Mouse (Mus musculus) liver, embryonic 16.5 days (tissue): ENCODE data around the gene Avil. TPM values are rescaled to one million over a fixed set of nuclear protein-coding genes. Genes with fewer than 3 reads are reported as not detected.

ENCODE experiments used
- ATAC-seq: fragments of 200-750 bp; cut with Nextera tagmentation; 2 replicates; pipeline ENCODE4 v1.8.0; 2017; ENCODE audit warnings: low read depth, mild to moderate bottlenecking, moderate number of reproducible peaks, moderate library complexity
- H3K27ac ChIP-seq: fragments of 300-500 bp; sonication (generic); 2 replicates; pipeline ENCODE4 v1.5.1; 2014; ENCODE audit warnings: mild to moderate bottlenecking, low read length
- H3K27me3 ChIP-seq: fragments of 300-500 bp; sonication (generic); 2 replicates; pipeline ENCODE4 v1.6.1; 2014; ENCODE audit warnings: low read depth, low read length, mixed read lengths; ENCODE audit not compliant: control insufficient read depth, insufficient read depth
- H3K36me3 ChIP-seq: fragments of 300-500 bp; sonication (generic); 2 replicates; pipeline ENCODE4 v1.6.1; 2014; ENCODE audit warnings: mild to moderate bottlenecking; ENCODE audit not compliant: control insufficient read depth, insufficient read depth
- H3K4me1 ChIP-seq: fragments of 300-500 bp; sonication (generic); 2 replicates; pipeline ENCODE4 v1.6.1; 2014; ENCODE audit warnings: low read depth, low read length, mixed read lengths; ENCODE audit not compliant: control insufficient read depth
- H3K4me2 ChIP-seq: fragments of 300-500 bp; sonication (generic); 2 replicates; pipeline ENCODE4 v1.6.1; 2014; ENCODE audit warnings: low read depth, low read length, mixed read lengths
- H3K4me3 ChIP-seq: fragments of 300-500 bp; sonication (generic); 2 replicates; pipeline ENCODE4 v1.5.1; 2014; ENCODE audit warnings: low read depth, mild to moderate bottlenecking, low read length
- H3K9ac ChIP-seq: fragments of 300-500 bp; sonication (generic); 2 replicates; pipeline ENCODE4 v1.6.1; 2014; ENCODE audit warnings: low read depth, low read length
- H3K9me3 ChIP-seq: fragments of 300-500 bp; sonication (generic); replicated peaks from 2 replicates; pipeline ENCODE4 v1.6.1; 2016; ENCODE audit warnings: low read length; ENCODE audit not compliant: control insufficient read depth
- WGBS: fragments of 180-500 bp; shearing (Covaris S2); extraction: QIAGEN DNeasy Blood & Tissue Kit; methylation state at CpG from one replicate; pipeline ENCODE4 v1.1.7; 2014; ENCODE audit not compliant: insufficient replicate concordance; 5-methylcytosine and 5-hydroxymethylcytosine counted together
- polyA plus RNA-seq: library from polyadenylated mRNA; unstranded; fragments of >200 nt; fragmentation: Nextera tagmentation; extraction: Ambion mirVana; gene quantifications from 2 replicates; pipeline ENCODE4 v1.2.1, GENCODE M21; 2015

Avil gene
- polyA plus RNA-seq, 1 experiment from 2014 or later: not detected

- peaks cover 51% of the 10 kb centered on the region for H3K27me3 ChIP-seq
- H3K9ac ChIP-seq: no peak within 1 kb of the TSS
- H3K9me3 ChIP-seq: no peaks in the 10 kb centered on the region
- 29% methylated on average over 5 of the region's 5 CpGs for WGBS
- peak within 1 kb of the TSS; percentile 1; the same call in 1 of the 2 replicates for H3K4me2 ChIP-seq
- H3K36me3 ChIP-seq: no peaks in the 10 kb centered on the region
- no peak for ATAC-seq
- H3K4me1 ChIP-seq: peaks cover under 1% of the 10 kb centered on the region
- H3K27ac ChIP-seq: no peak within 1 kb of the TSS
- no peak within 1 kb of the TSS for H3K4me3 ChIP-seq
Measured at GRCm38 (mm10) chr10:127047954-127048353, 47.4 kb downstream of the Avil start, which contains the start of gene Cyp27b1. Cyp27b1 (plus strand) TSS chr10:127048250.

GRCm38 (mm10) chr10:127048608-127049394 lies 48.3 kb downstream of the Avil start:
- no peaks in the 10 kb centered on the region for H3K9me3 ChIP-seq
- H3K36me3 ChIP-seq: no peaks in the 10 kb centered on the region
- H3K27me3 ChIP-seq: peaks cover 54% of the 10 kb centered on the region
- no peaks in the 10 kb centered on the region for H3K4me1 ChIP-seq
- 5% methylated on average over 35 of the region's 35 CpGs for WGBS
- H3K4me2 ChIP-seq: peak overlapping the region; percentile 1; the same call in 1 of the 2 replicates
- H3K27ac ChIP-seq: no peak overlapping the region
- no peak overlapping the region for H3K4me3 ChIP-seq
- no peak for ATAC-seq
- H3K9ac ChIP-seq: no peak overlapping the region

- Histone ChIP-seq H3K9ac (no peak overlapping the region), H3K9me3 (no peaks in the 10 kb centered on the region), H3K27me3 (peaks cover 55% of the 10 kb centered on the region), H3K27ac (no peak overlapping the region), H3K4me2 (peak overlapping the region; percentile 1; the same call in 1 of the 2 replicates), H3K36me3 (no peaks in the 10 kb centered on the region), H3K4me3 (no peak overlapping the region), H3K4me1 (no peaks in the 10 kb centered on the region)
- WGBS: 2% methylated on average over 29 of the region's 29 CpGs
- ATAC-seq: peak; percentile 37; the same call in 1 of the 2 replicates
Measured at GRCm38 (mm10) chr10:127049395-127050118, 49.0 kb downstream of the Avil start.

GRCm38 (mm10) chr10:127050119-127050474 lies 49.6 kb downstream of the Avil start:
- H3K4me2 ChIP-seq: no peak overlapping the region
- WGBS: 10% methylated on average over 10 of the region's 10 CpGs
- H3K27me3 ChIP-seq: peaks cover 55% of the 10 kb centered on the region
- no peak overlapping the region for H3K4me3 ChIP-seq
- ATAC-seq: 0 out of 2 replicates have a peak, but pooled peaks have one; percentile 3
- no peak overlapping the region for H3K27ac ChIP-seq
- no peaks in the 10 kb centered on the region for H3K9me3 ChIP-seq
- no peaks in the 10 kb centered on the region for H3K36me3 ChIP-seq
- no peak overlapping the region for H3K9ac ChIP-seq
- no peaks in the 10 kb centered on the region for H3K4me1 ChIP-seq

- WGBS: 45% methylated on average over 4 of the region's 4 CpGs
- H3K27me3 ChIP-seq: peaks cover 58% of the 10 kb centered on the region
- no peaks in the 10 kb centered on the region for H3K9me3 ChIP-seq
- no peak overlapping the region for H3K4me3 ChIP-seq
- no peak for ATAC-seq
- H3K27ac ChIP-seq: no peak overlapping the region
- H3K4me2 ChIP-seq: no peak overlapping the region
- no peaks in the 10 kb centered on the region for H3K36me3 ChIP-seq
- H3K4me1 ChIP-seq: peaks cover 5% of the 10 kb centered on the region
- no peak overlapping the region for H3K9ac ChIP-seq
Measured at GRCm38 (mm10) chr10:127054646-127055045, 54.1 kb downstream of the Avil start.

- H3K27me3 ChIP-seq: peaks cover 58% of the 10 kb centered on the region
- 36% methylated on average over 8 of the region's 8 CpGs for WGBS
Measured at GRCm38 (mm10) chr10:127055406-127055805, 54.9 kb downstream of the Avil start.

GRCm38 (mm10) chr10:127056490-127056889 lies 56.0 kb downstream of the Avil start:
- H3K4me2 ChIP-seq: no peak overlapping the region
- no peak overlapping the region for H3K4me3 ChIP-seq
- peaks cover 10% of the 10 kb centered on the region for H3K4me1 ChIP-seq
- 72% methylated on average over 20 of the region's 20 CpGs for WGBS
- H3K27me3 ChIP-seq: peaks cover 58% of the 10 kb centered on the region
- no peaks in the 10 kb centered on the region for H3K9me3 ChIP-seq
- no peak for ATAC-seq
- H3K36me3 ChIP-seq: no peaks in the 10 kb centered on the region
- no peak overlapping the region for H3K27ac ChIP-seq
- no peak overlapping the region for H3K9ac ChIP-seq

More at GRCm38 (mm10) chr10:127055406-127055805, 54.9 kb downstream of the Avil start:
- H3K9ac ChIP-seq: no peak overlapping the region
- no peaks in the 10 kb centered on the region for H3K9me3 ChIP-seq
- no peak overlapping the region for H3K4me2 ChIP-seq
- no peak overlapping the region for H3K4me3 ChIP-seq
- H3K4me1 ChIP-seq: peaks cover 10% of the 10 kb centered on the region
- H3K36me3 ChIP-seq: no peaks in the 10 kb centered on the region
- no peak for ATAC-seq
- no peak overlapping the region for H3K27ac ChIP-seq

GRCm38 (mm10) chr10:127058161-127058560 lies 57.7 kb downstream of the Avil start:
- Histone ChIP-seq H3K9ac (no peak overlapping the region), H3K4me2 (no peak overlapping the region), H3K4me1 (peaks cover 13% of the 10 kb centered on the region), H3K27me3 (peaks cover 59% of the 10 kb centered on the region), H3K36me3 (no peaks in the 10 kb centered on the region), H3K9me3 (no peaks in the 10 kb centered on the region), H3K4me3 (no peak overlapping the region), H3K27ac (no peak overlapping the region)
- 0% methylated on average over 9 of the region's 9 CpGs for WGBS
- no peak for ATAC-seq

GRCm38 (mm10) chr10:127058708-127059107 lies 58.2 kb downstream of the Avil start:
- no peak for ATAC-seq
- peaks cover 56% of the 10 kb centered on the region for H3K27me3 ChIP-seq
- H3K36me3 ChIP-seq: no peaks in the 10 kb centered on the region
- H3K4me1 ChIP-seq: peaks cover 13% of the 10 kb centered on the region
- H3K4me2 ChIP-seq: 0 out of 2 replicates have a peak overlapping the region, but pooled peaks have one; percentile 87
- no peak overlapping the region for H3K9ac ChIP-seq
- no peaks in the 10 kb centered on the region for H3K9me3 ChIP-seq
- 10% methylated on average over 8 of the region's 8 CpGs for WGBS
- no peak overlapping the region for H3K4me3 ChIP-seq
- H3K27ac ChIP-seq: no peak overlapping the region
